Mouse (Mus musculus): ENCODE measurements around the gene Clk2. TPM values are rescaled to one million over a fixed set of nuclear protein-coding genes. Genes with fewer than 3 reads are reported as not detected.

The Clk2 gene
- polyA plus RNA-seq (2015; fragmentation: Nextera tagmentation; extraction: Ambion mirVana), result 8.5 and 10.1 TPM in 2 replicates

DNA sequence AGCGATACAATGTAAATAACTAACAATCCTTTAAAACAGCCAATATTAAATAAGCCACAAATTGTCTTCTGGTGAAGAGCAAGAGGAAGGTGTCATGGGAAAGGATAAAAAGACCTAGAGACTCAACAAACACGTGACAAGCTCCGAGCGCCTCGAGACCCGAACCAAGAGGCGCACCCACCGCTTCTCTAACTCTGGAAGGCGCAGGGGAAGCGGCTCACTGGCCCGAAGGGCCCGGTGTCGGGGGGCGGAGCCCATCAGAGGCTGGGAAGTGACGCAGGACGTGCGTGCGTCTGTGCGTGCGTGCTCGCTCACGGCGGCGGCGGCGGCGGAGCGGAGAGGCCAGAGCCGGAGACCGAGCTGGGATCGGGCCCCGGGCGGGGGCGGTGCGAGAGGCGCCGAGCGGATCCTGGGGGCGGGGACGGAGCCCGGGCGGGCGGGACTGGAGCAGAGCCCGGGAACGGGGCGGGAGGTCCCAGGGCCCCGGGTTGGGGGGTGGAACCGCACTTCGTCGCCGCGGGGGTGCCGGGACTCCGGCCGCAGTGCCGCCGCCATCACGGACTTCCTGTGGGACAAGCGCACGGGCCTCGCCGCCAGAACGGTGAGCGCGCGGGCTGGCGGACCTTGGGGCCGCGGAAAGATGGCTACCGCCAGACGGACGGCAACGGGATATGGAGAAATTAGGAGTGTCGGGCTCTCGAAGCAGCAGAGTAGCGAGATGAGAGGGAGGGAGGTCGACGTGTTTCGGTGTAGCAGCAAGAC is at the start of gene Clk2:
Clk2 (plus strand) TSS at position 290 of the 762 bp plus-strand sequence.
- ATAC-seq (ENCODE audit: insufficient read depth), result peak; percentile 98
- Histone ChIP-seq H3K4me3 (replicated peaks) (peak within 1 kb of the TSS; percentile 71), H3K9me3 (replicated peaks) (no peaks in the 10 kb centered on the region), H3K9ac (peak within 1 kb of the TSS; percentile 85), H3K36me3 (replicated peaks) (peaks cover 29% of the 10 kb centered on the region), H3K4me1 (replicated peaks) (peaks cover 39% of the 10 kb centered on the region), H3K27ac (replicated peaks) (peak within 1 kb of the TSS; percentile 89), H3K27me3 (peaks cover 4% of the 10 kb centered on the region), H3K4me2 (peak within 1 kb of the TSS; percentile 77)
- WGBS (ENCODE audit: insufficient replicate concordance), result under 1% methylated on average over 78 of the region's 79 CpGs

DNA sequence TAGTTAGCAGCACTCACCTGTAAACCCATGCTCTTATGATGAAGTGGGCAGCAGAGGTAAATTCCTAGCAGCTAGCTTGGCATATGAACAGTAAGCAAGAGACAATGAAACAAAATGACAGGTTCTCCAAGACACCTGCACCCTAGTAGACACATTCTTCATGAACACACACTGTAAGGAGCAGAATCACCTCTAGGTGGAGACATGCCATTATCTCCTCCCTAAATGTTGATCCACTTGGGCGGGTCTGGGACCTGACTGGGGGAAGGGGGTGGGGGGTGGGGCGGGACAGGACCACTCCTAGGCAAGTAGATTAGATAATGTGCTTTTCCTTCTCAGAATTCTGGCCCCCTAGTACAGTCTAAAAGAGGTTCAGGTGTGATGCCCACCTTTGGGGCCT is 49.1 kb upstream of the Clk2 start:
- Histone ChIP-seq H3K36me3 (replicated peaks) (no peaks in the 10 kb centered on the region), H3K27me3 (no peaks in the 10 kb centered on the region), H3K4me1 (replicated peaks) (peaks cover 31% of the 10 kb centered on the region), H3K9ac (no peak overlapping the region), H3K4me3 (replicated peaks) (no peak overlapping the region), H3K9me3 (replicated peaks) (no peaks in the 10 kb centered on the region), H3K27ac (replicated peaks) (no peak overlapping the region; the same call in 1 of the 2 replicates), H3K4me2 (peak overlapping the region; percentile 36; the same call in 1 of the 2 replicates)
- peak; percentile 78 for ATAC-seq (ENCODE audit: insufficient read depth)
- 0% methylated on average over 2 of the region's 2 CpGs for WGBS (ENCODE audit: insufficient replicate concordance)

DNA sequence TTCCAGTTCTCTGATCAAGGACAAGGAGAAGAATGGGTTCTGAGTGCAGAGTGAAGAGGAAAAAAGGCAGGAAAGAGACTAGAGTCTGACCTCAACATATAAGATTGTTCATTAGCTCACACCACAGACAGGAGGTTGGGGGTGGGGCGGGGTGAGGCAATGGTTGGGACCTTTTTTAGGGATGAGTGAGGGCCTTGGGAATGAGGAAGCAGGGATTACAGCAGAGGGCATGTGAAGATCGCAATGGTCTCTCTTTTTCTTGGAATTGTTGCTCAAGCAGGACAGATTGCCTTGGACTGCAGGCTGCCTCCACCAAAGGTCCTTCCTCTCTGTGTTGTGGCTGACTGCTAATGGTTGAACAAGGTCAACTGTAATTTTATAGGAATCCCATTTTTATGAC is 41.3 kb upstream of the Clk2 start:
- no peak overlapping the region for H3K4me3 ChIP-seq (replicated peaks)
- no peaks in the 10 kb centered on the region for H3K9me3 ChIP-seq (replicated peaks)
- no peaks in the 10 kb centered on the region for H3K36me3 ChIP-seq (replicated peaks)
- no peak for ATAC-seq (ENCODE audit: insufficient read depth)
- H3K4me1 ChIP-seq (replicated peaks), result peaks cover 19% of the 10 kb centered on the region
- whole genome bisulfite sequencing (ENCODE audit: insufficient replicate concordance), result 65% methylated on average over 2 of the region's 2 CpGs
- H3K9ac ChIP-seq, result no peak overlapping the region
- no peaks in the 10 kb centered on the region for H3K27me3 ChIP-seq
- H3K4me2 ChIP-seq, result no peak overlapping the region
- no peak overlapping the region for H3K27ac ChIP-seq (replicated peaks)

DNA sequence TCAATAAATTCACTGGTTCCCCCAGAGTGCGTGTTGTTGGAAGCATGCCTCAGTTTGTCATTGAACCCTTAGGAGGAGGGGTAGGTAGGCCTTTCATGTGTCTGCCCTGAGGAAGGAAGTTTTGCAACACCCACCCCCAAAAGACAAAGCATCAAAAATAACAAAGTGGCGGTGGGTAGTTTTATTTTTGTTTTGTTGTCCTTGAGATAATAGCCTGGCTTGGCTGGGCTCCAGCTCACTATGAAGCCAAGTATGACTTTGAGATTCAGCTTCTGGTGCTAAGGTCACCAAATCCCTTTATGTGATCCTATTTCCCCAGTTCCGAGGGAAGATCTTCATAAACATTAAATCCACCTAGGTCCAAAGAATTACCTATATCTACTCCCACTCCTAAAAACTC is 40.4 kb upstream of the Clk2 start:
- ATAC-seq (ENCODE audit: insufficient read depth), result no peak
- WGBS (ENCODE audit: insufficient replicate concordance), result 52% methylated on average over 3 of the region's 3 CpGs
- H3K4me3 ChIP-seq (replicated peaks), result no peak overlapping the region
- H3K9ac ChIP-seq, result no peak overlapping the region
- no peaks in the 10 kb centered on the region for H3K9me3 ChIP-seq (replicated peaks)
- H3K27me3 ChIP-seq, result no peaks in the 10 kb centered on the region
- no peak overlapping the region; the same call in 1 of the 2 replicates for H3K27ac ChIP-seq (replicated peaks)
- peaks cover 28% of the 10 kb centered on the region for H3K4me1 ChIP-seq (replicated peaks)
- H3K4me2 ChIP-seq, result no peak overlapping the region
- no peaks in the 10 kb centered on the region for H3K36me3 ChIP-seq (replicated peaks)

DNA sequence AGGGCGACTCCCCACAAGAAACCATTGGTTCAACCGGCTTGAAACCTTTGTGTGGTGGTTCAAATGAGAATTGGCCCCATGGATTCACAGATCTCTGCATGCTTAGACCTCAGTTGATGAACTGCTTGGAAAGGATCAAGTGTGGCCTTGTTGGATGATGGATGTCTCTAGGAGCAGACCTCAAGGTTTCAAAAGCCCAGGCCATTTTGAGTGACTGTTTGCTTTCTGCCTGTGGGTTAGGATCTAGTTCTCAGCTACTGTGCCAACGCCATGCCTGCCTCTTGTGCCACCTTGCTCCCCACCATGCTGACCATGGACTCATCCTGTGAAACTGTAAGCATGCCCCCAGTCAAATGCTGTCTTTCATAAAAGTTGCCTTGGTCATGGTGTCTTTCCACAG is 38.6 kb upstream of the Clk2 start:
- ATAC-seq (ENCODE audit: insufficient read depth), result no peak
- H3K9me3 ChIP-seq (replicated peaks), result no peaks in the 10 kb centered on the region

GRCm38 (mm10) chr3:89129908-89130307 is 34.7 kb upstream of the Clk2 start:
- Histone ChIP-seq H3K27me3 (no peaks in the 10 kb centered on the region), H3K4me3 (replicated peaks) (no peak overlapping the region), H3K4me2 (no peak overlapping the region), H3K9ac (no peak overlapping the region), H3K4me1 (replicated peaks) (peaks cover 68% of the 10 kb centered on the region), H3K36me3 (replicated peaks) (no peaks in the 10 kb centered on the region), H3K9me3 (replicated peaks) (no peaks in the 10 kb centered on the region), H3K27ac (replicated peaks) (0 out of 2 replicates have a peak overlapping the region, but pooled peaks have one; percentile 38)
- 91% methylated on average over 3 of the region's 3 CpGs for WGBS (ENCODE audit: insufficient replicate concordance)
- ATAC-seq (ENCODE audit: insufficient read depth), result no peak

More for the DNA sequence above, 38.6 kb upstream of the Clk2 start:
- no peak overlapping the region for H3K27ac ChIP-seq (replicated peaks)
- no peak overlapping the region for H3K4me3 ChIP-seq (replicated peaks)
- WGBS (ENCODE audit: insufficient replicate concordance), result 80% methylated on average over 3 of the region's 3 CpGs
- H3K27me3 ChIP-seq, result no peaks in the 10 kb centered on the region
- H3K4me1 ChIP-seq (replicated peaks), result peaks cover 45% of the 10 kb centered on the region
- H3K9ac ChIP-seq, result no peak overlapping the region
- no peak overlapping the region for H3K4me2 ChIP-seq
- no peaks in the 10 kb centered on the region for H3K36me3 ChIP-seq (replicated peaks)

DNA sequence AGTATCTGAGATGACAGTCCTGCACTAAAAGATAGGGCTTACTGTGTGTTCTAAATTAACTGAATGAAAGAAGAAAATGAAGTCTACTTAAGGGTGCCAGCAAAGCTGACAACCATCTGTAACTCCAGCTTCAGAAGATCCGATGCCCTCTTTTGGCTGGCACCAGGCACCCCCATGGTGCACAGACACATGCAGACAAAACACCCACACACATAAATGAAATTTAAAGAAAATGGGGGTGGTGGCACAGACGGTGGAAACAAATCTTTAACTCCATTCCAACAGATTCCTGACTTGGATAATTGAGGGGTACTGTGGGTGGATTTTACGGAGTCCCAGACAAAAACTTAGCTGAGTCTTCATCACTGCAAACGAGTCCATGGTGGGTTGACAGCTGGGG is 32.8 kb upstream of the Clk2 start:
- Histone ChIP-seq H3K9ac (peak overlapping the region; percentile 54; the same call in 1 of the 2 replicates), H3K9me3 (replicated peaks) (no peaks in the 10 kb centered on the region), H3K4me3 (replicated peaks) (peak overlapping the region; percentile 51), H3K36me3 (replicated peaks) (no peaks in the 10 kb centered on the region), H3K4me2 (peak overlapping the region; percentile 74), H3K4me1 (replicated peaks) (peaks cover 85% of the 10 kb centered on the region), H3K27ac (replicated peaks) (peak overlapping the region; percentile 90), H3K27me3 (no peaks in the 10 kb centered on the region)
- ATAC-seq (ENCODE audit: insufficient read depth), result no peak
- 26% methylated on average over 4 of the region's 4 CpGs for WGBS (ENCODE audit: insufficient replicate concordance)

DNA sequence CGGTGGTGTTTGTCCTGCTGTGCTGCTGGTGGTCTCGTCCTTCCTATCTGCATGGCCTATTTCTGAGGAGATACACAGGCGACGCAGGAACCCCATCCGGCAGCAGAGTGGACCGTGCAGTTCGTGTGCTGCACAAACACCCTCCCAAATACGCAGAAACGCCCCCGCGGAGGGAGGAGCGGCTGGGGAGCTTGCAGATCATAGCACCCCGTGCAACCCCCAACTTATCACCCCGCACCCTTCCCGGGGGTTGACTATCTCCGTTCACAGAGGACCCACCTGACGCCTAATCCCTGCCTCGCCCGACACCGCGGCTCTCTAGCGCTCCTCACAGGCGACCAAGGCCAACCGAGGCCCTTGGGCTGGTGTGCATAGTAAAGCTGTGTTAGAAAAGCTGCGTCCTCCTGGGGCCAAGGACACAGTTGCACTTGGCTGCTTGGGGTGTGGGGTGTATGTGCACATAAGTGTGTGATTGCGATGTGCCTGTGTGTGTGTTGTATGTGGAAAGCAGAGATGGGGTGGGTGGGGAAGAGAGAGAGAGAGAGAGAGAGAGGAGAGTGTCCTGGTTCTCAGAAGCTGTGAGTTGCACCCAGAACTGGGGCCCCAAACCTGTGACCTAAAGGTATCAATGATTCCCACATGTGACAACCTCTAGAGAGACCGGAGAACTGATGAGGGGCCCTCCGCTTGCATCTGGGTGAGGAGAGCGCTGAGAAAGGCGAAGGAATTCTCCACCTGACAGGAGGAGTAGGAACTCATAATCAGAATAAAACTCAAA is 32.1 kb upstream of the Clk2 start:
- peak; percentile 86 for ATAC-seq (ENCODE audit: insufficient read depth)
- peak overlapping the region; percentile 74 for H3K4me2 ChIP-seq
- no peaks in the 10 kb centered on the region for H3K36me3 ChIP-seq (replicated peaks)
- H3K4me3 ChIP-seq (replicated peaks), result peak overlapping the region; percentile 51
- peaks cover 90% of the 10 kb centered on the region for H3K4me1 ChIP-seq (replicated peaks)
- WGBS (ENCODE audit: insufficient replicate concordance), result 5% methylated on average over 29 of the region's 30 CpGs
- H3K27me3 ChIP-seq, result no peaks in the 10 kb centered on the region
- H3K27ac ChIP-seq (replicated peaks), result peak overlapping the region; percentile 90
- H3K9me3 ChIP-seq (replicated peaks), result no peaks in the 10 kb centered on the region
- peak overlapping the region; percentile 54 for H3K9ac ChIP-seq

DNA sequence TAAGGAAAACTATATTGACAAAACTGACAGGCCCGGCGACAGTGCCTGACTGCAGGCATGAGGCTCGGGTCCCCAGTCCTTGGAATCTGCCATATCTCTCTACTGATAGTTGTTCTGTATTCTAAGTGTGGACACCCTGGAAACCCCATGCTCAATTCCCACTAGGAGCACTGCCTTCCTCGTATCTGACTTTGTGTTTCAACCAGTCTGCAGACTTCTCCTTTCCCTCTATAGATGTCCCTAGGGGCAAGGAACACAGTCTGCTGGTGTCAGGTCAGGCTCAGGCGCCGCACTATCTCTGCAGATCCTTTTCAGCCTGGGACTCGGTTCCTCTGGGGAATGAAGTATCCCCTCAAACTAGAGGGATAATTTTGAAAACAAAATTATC is 31.5 kb upstream of the Clk2 start:
- Histone ChIP-seq H3K27me3 (no peaks in the 10 kb centered on the region), H3K27ac (replicated peaks) (peak overlapping the region; percentile 90), H3K36me3 (replicated peaks) (no peaks in the 10 kb centered on the region), H3K4me1 (replicated peaks) (peaks cover 93% of the 10 kb centered on the region), H3K4me3 (replicated peaks) (peak overlapping the region; percentile 51), H3K4me2 (peak overlapping the region; percentile 74), H3K9ac (peak overlapping the region; percentile 54), H3K9me3 (replicated peaks) (no peaks in the 10 kb centered on the region)
- WGBS (ENCODE audit: insufficient replicate concordance), result 40% methylated on average over 7 of the region's 7 CpGs
- no peak for ATAC-seq (ENCODE audit: insufficient read depth)

- 7% methylated on average over 1 of the region's 1 CpGs for WGBS (ENCODE audit: insufficient replicate concordance)
- peak overlapping the region; percentile 54 for H3K9ac ChIP-seq
- H3K36me3 ChIP-seq (replicated peaks), result peaks cover 3% of the 10 kb centered on the region; the same call in 1 of the 2 replicates
- H3K9me3 ChIP-seq (replicated peaks), result no peaks in the 10 kb centered on the region
- peaks cover 91% of the 10 kb centered on the region for H3K4me1 ChIP-seq (replicated peaks)
- H3K4me2 ChIP-seq, result peak overlapping the region; percentile 74
- ATAC-seq (ENCODE audit: insufficient read depth), result 0 out of 2 replicates have a peak, but pooled peaks have one; percentile 4
- H3K27me3 ChIP-seq, result no peaks in the 10 kb centered on the region
- peak overlapping the region; percentile 90 for H3K27ac ChIP-seq (replicated peaks)
- H3K4me3 ChIP-seq (replicated peaks), result no peak overlapping the region
Observed at GRCm38 (mm10) chr3:89133752-89134151, 30.8 kb upstream of the Clk2 start.

DNA sequence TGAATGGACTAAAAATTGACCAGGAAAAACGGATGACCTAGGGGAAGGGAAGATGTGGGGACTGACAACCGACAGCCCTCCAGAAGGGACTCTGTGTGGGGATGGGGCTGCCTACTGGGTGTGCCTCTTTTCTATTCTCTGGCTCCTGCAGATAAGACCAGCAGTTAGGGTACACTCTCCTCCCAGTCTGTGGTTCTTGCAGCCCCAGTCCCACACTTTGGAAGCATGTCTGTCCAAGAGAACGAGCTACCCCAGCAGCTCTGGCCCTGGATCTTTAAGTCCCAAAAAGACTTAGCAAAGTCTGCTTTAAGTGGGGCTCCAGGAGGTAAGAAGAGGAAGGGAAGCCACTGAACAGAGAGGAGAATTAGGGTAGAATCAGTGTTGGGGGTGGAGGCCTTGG is 28.6 kb upstream of the Clk2 start, which contains the start of gene Pklr:
Pklr (plus strand) TSS at position 185 of the 400 bp plus-strand sequence.
- peak within 1 kb of the TSS; percentile 90 for H3K27ac ChIP-seq (replicated peaks)
- H3K27me3 ChIP-seq, result no peaks in the 10 kb centered on the region
- no peaks in the 10 kb centered on the region for H3K9me3 ChIP-seq (replicated peaks)
- H3K4me1 ChIP-seq (replicated peaks), result peaks cover 91% of the 10 kb centered on the region
- H3K4me3 ChIP-seq (replicated peaks), result peak within 1 kb of the TSS; percentile 70
- peak within 1 kb of the TSS; percentile 69 for H3K9ac ChIP-seq
- WGBS (ENCODE audit: insufficient replicate concordance), result 10% methylated on average over 3 of the region's 3 CpGs
- ATAC-seq (ENCODE audit: insufficient read depth), result peak; percentile 58
- peak within 1 kb of the TSS; percentile 75 for H3K4me2 ChIP-seq
- H3K36me3 ChIP-seq (replicated peaks), result peaks cover 23% of the 10 kb centered on the region
